Mouse (Mus musculus): ENCODE measurements at regions not wholly inside any gene's neighbourhood (a gene's known extent, or its start where the extent isn't known, plus 50 kb on each side); places are given as distances from the start of the nearest gene placed in this dataset.

- TF ChIP-seq POLR2A (IDR thresholded peaks at IDR 0.05; ENCODE audit: borderline replicate concordance, control insufficient read depth, low read depth, low read length) (no peak), CTCF (IDR thresholded peaks at IDR 0.05; ENCODE audit: control insufficient read depth, insufficient read depth, low read length) (no peak)
Measured at GRCm38 (mm10) chr9:97162465-97162864, 51.5 kb upstream of the Slc25a36 start.

Measured in bone marrow, adult 2 months (tissue).